Mouse (Mus musculus): ENCODE results near the gene Gm43518. TPM values are rescaled to one million over a fixed set of nuclear protein-coding genes. Genes with fewer than 3 reads are reported as not detected.

The Gm43518 gene
- total RNA-seq (2015; ENCODE audit: low replicate concordance) (not detected in 2 replicates), total RNA-seq (2017; ENCODE audit: low replicate concordance) (not detected in 2 replicates)

- no peak for ATAC-seq (replicated peaks; ENCODE audit: low FRiP score, poor library complexity, severe bottlenecking)
These were observed at the start of gene Gm43518 for GRCm38 (mm10) chr5:123927118-123927517. Gene Gm43518 (plus strand): TSS chr5:123927418.

- ATAC-seq (replicated peaks; ENCODE audit: low FRiP score, poor library complexity, severe bottlenecking): no peak
These were observed 49.2 kb upstream of the Gm43518 start for GRCm38 (mm10) chr5:123878056-123878455.

GRCm38 (mm10) chr5:123879928-123880327 lies 47.3 kb upstream of the Gm43518 start, which contains the start of gene Hcar1:
Gene Hcar1 (minus strand): TSS chr5:123880020.
- ATAC-seq (replicated peaks; ENCODE audit: low FRiP score, poor library complexity, severe bottlenecking): no peak

- ATAC-seq (replicated peaks; ENCODE audit: low FRiP score, poor library complexity, severe bottlenecking): no peak
These were observed 46.4 kb upstream of the Gm43518 start for GRCm38 (mm10) chr5:123880778-123881177.

- ATAC-seq (replicated peaks; ENCODE audit: low FRiP score, poor library complexity, severe bottlenecking): no peak
These were observed 43.3 kb upstream of the Gm43518 start for GRCm38 (mm10) chr5:123883891-123884290.

GRCm38 (mm10) chr5:123884332-123884731 lies 42.9 kb upstream of the Gm43518 start:
- ATAC-seq (replicated peaks; ENCODE audit: low FRiP score, poor library complexity, severe bottlenecking): no peak

GRCm38 (mm10) chr5:123886365-123886764 lies 40.9 kb upstream of the Gm43518 start:
- ATAC-seq (replicated peaks; ENCODE audit: low FRiP score, poor library complexity, severe bottlenecking): no peak

- ATAC-seq (replicated peaks; ENCODE audit: low FRiP score, poor library complexity, severe bottlenecking): no peak
These were observed 36.9 kb upstream of the Gm43518 start for GRCm38 (mm10) chr5:123890312-123890711.

- ATAC-seq (replicated peaks; ENCODE audit: low FRiP score, poor library complexity, severe bottlenecking): no peak
These were observed 36.2 kb upstream of the Gm43518 start for GRCm38 (mm10) chr5:123890987-123891386.

GRCm38 (mm10) chr5:123891669-123892068 lies 35.5 kb upstream of the Gm43518 start:
- 0 out of 2 replicates have a peak, but pooled peaks have one; percentile 39 for ATAC-seq (replicated peaks; ENCODE audit: low FRiP score, poor library complexity, severe bottlenecking)

GRCm38 (mm10) chr5:123893520-123893919 lies 33.7 kb upstream of the Gm43518 start:
- no peak for ATAC-seq (replicated peaks; ENCODE audit: low FRiP score, poor library complexity, severe bottlenecking)

- no peak for ATAC-seq (replicated peaks; ENCODE audit: low FRiP score, poor library complexity, severe bottlenecking)
These were observed 30.8 kb upstream of the Gm43518 start for GRCm38 (mm10) chr5:123896395-123896794.

- no peak for ATAC-seq (replicated peaks; ENCODE audit: low FRiP score, poor library complexity, severe bottlenecking)
These were observed 29.9 kb upstream of the Gm43518 start for GRCm38 (mm10) chr5:123897352-123897751.

- ATAC-seq (replicated peaks; ENCODE audit: low FRiP score, poor library complexity, severe bottlenecking): no peak
These were observed 23.1 kb upstream of the Gm43518 start for GRCm38 (mm10) chr5:123904059-123904672.

- ATAC-seq (replicated peaks; ENCODE audit: low FRiP score, poor library complexity, severe bottlenecking): no peak
These were observed 20.9 kb upstream of the Gm43518 start for GRCm38 (mm10) chr5:123906146-123906975.

- peak; percentile 98 for ATAC-seq (replicated peaks; ENCODE audit: low FRiP score, poor library complexity, severe bottlenecking)
These were observed 20.1 kb upstream of the Gm43518 start, which contains the start of gene Denr for GRCm38 (mm10) chr5:123906976-123907630. Gene Denr (plus strand): TSS chr5:123907175.

- peak; percentile 12 for ATAC-seq (replicated peaks; ENCODE audit: low FRiP score, poor library complexity, severe bottlenecking)
These were observed 19.6 kb upstream of the Gm43518 start for GRCm38 (mm10) chr5:123907631-123907977.

- no peak for ATAC-seq (replicated peaks; ENCODE audit: low FRiP score, poor library complexity, severe bottlenecking)
These were observed 12.4 kb upstream of the Gm43518 start for GRCm38 (mm10) chr5:123914852-123915251.

GRCm38 (mm10) chr5:123922112-123922511 lies 5.1 kb upstream of the Gm43518 start:
- no peak for ATAC-seq (replicated peaks; ENCODE audit: low FRiP score, poor library complexity, severe bottlenecking)

GRCm38 (mm10) chr5:123930508-123930989 lies 3.3 kb downstream of the Gm43518 start, which contains the start of gene Ccdc62:
Gene Ccdc62 (plus strand): TSS chr5:123930679.
- peak; percentile 96 for ATAC-seq (replicated peaks; ENCODE audit: low FRiP score, poor library complexity, severe bottlenecking)

Measured in erythroblast, adult 5-6 weeks (primary cell).